Mouse (Mus musculus): ENCODE data around the gene Cdcp1.

The Cdcp1 gene

GRCm38 (mm10) chr9:123215621-123216440, at the start of gene Cdcp1:
Gene Cdcp1, minus strand, starts transcription at chr9:123216038.
- no peak for DNase-seq (ENCODE audit: low spot score)

GRCm38 (mm10) chr9:123260611-123261021, 44.8 kb upstream of the Cdcp1 start, which contains the start of gene Tmem158:
Gene Tmem158, minus strand, starts transcription at chr9:123260764.
- DNase-seq (ENCODE audit: low spot score), result peak; percentile 66

GRCm38 (mm10) chr9:123259896-123260610, 44.2 kb upstream of the Cdcp1 start:
- peak; percentile 71 for DNase-seq (ENCODE audit: low spot score)

- DNase-seq (ENCODE audit: low spot score), result no peak
Observed at GRCm38 (mm10) chr9:123259461-123259895, 43.6 kb upstream of the Cdcp1 start.

- no peak for DNase-seq (ENCODE audit: low spot score)
Observed at GRCm38 (mm10) chr9:123258796-123259195, 43.0 kb upstream of the Cdcp1 start.

- no peak for DNase-seq (ENCODE audit: low spot score)
Observed at GRCm38 (mm10) chr9:123255736-123256135, 39.9 kb upstream of the Cdcp1 start.

- DNase-seq (ENCODE audit: low spot score), result no peak
Observed at GRCm38 (mm10) chr9:123247992-123248391, 32.2 kb upstream of the Cdcp1 start.

- DNase-seq (ENCODE audit: low spot score), result no peak
Observed at GRCm38 (mm10) chr9:123245146-123245545, 29.3 kb upstream of the Cdcp1 start.

GRCm38 (mm10) chr9:123243988-123244387, 28.1 kb upstream of the Cdcp1 start:
- no peak for DNase-seq (ENCODE audit: low spot score)

GRCm38 (mm10) chr9:123241191-123241590, 25.4 kb upstream of the Cdcp1 start:
- no peak for DNase-seq (ENCODE audit: low spot score)

- no peak for DNase-seq (ENCODE audit: low spot score)
Observed at GRCm38 (mm10) chr9:123240751-123241150, 24.9 kb upstream of the Cdcp1 start.

- no peak for DNase-seq (ENCODE audit: low spot score)
Observed at GRCm38 (mm10) chr9:123240271-123240670, 24.4 kb upstream of the Cdcp1 start.

GRCm38 (mm10) chr9:123239651-123240050, 23.8 kb upstream of the Cdcp1 start:
- no peak for DNase-seq (ENCODE audit: low spot score)

- no peak for DNase-seq (ENCODE audit: low spot score)
Observed at GRCm38 (mm10) chr9:123238256-123239045, 22.6 kb upstream of the Cdcp1 start.

- DNase-seq (ENCODE audit: low spot score), result peak; percentile 31
Observed at GRCm38 (mm10) chr9:123237739-123238138, 21.9 kb upstream of the Cdcp1 start.

- no peak for DNase-seq (ENCODE audit: low spot score)
Observed at GRCm38 (mm10) chr9:123235621-123236020, 19.8 kb upstream of the Cdcp1 start.

- no peak for DNase-seq (ENCODE audit: low spot score)
Observed at GRCm38 (mm10) chr9:123229826-123230225, 14.0 kb upstream of the Cdcp1 start.

- no peak for DNase-seq (ENCODE audit: low spot score)
Observed at GRCm38 (mm10) chr9:123228671-123229070, 12.8 kb upstream of the Cdcp1 start.

GRCm38 (mm10) chr9:123227106-123227750, 11.4 kb upstream of the Cdcp1 start:
- DNase-seq (ENCODE audit: low spot score), result no peak

- DNase-seq (ENCODE audit: low spot score), result no peak
Observed at GRCm38 (mm10) chr9:123224863-123225431, 9.1 kb upstream of the Cdcp1 start.

- no peak for DNase-seq (ENCODE audit: low spot score)
Observed at GRCm38 (mm10) chr9:123219826-123220225, 4.0 kb upstream of the Cdcp1 start.

All from ovary, postnatal 14 days (tissue).